Mouse (Mus musculus) C2C12 (cell line): ENCODE data around the gene Kcne4.
A peak's percentile ranks its signal among the peaks of the same experiment; 100 is the strongest.

Experiments used
- CTCF ChIP-seq: IDR thresholded peaks from one replicate; pipeline ENCODE4 v1.5.1; 2011; ENCODE audit not compliant: control insufficient read depth, insufficient read depth, insufficient read length
- MAX ChIP-seq: IDR thresholded peaks from one replicate; pipeline ENCODE4 v1.6.1; 2011; ENCODE audit warnings: mild to moderate bottlenecking, control low read depth
- MYOG ChIP-seq: IDR thresholded peaks from one replicate; pipeline ENCODE4 v1.6.1; 2011; ENCODE audit not compliant: control insufficient read depth, insufficient read length; ENCODE audit errors: extremely low read depth

GRCm38 (mm10) chr1:78811975-78812490 is 4.5 kb upstream of the Kcne4 start:
- no peak for TF ChIP-seq CTCF
- TF ChIP-seq MAX, result peak; percentile 8
- TF ChIP-seq MYOG, result no peak
